Mouse (Mus musculus) right cerebral cortex, postnatal 10 days (tissue): Measurements from ENCODE around the gene Ctnna2.
A peak's percentile ranks its signal among the peaks of the same experiment; 100 is the strongest.

Experiments used
- DNase-seq, 2 experiments: peaks; one replicate each; pipeline ENCODE4 v3.0.0; 2021; ENCODE audit warnings: low spot score in 2 of 2

The Ctnna2 gene

DNA sequence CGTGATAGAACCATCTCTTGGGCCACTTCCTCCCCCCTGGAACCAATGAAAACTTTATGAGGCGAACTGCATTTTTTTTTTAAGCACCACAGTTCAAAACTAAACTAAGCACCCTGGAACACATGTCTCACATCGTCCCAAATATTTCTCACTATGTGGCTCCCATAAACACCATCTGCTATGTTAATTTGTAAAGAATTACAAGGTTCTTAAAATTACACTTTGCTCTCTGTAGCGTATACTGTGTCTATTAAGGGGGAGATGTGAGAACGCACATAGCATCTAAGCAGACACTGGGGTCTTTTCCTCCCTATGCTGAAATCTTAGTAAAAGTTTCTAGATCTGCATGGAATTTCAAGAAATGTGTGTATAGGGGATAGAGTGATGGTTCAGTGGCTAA, 822.5 kb downstream of the Ctnna2 start:
- DNase-seq = no peak

DNA sequence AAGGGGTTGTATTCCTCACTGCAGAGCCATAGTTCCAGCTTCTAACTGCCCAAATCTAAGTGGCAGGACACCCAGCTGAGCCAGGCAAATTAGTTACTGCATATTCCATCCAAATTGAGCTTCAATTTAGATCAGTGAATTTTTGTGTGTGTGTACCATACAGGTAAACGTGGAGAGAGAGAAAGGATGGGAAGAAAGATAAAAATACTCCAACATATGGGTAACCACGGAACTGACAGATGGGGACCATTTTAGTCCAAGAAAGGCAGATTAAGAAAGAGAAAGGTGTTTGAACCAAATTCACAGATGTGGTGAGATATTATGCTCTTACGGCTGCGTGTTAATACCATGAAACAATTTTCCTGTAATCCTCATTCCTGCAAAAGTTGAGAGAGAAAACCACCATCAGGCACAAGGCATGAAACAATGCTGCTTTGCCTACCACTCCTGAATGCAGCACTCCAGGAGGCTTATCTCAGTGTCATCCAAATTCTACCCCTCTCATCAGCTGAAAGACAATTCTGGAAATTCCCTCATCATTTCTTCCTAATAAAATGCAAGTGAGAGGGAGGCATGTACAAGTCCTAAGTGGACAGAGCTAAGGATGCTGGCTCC, 840.1 kb downstream of the Ctnna2 start:
- DNase-seq = no peak

DNA sequence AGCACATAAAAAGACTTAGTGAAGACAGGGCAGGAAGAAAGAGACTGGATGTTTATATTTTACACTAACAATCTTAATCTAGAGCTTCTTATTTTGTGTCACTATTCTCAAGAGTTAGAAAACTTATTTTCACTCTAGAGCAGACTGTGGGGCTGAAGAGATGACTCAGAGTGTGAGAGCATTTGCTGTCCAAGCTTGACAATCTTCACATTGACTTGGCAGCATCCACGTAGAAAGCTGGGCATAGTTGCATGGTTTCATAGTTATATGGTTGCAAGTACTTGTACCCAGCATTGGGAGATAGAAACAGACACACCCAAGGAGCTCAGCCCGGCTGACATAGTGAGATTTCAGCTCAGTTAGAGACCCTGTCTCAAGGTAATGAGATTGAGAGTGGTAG, 858.6 kb downstream of the Ctnna2 start:
- DNase-seq = peak in 1 of 2 experiments; percentile 33

DNA sequence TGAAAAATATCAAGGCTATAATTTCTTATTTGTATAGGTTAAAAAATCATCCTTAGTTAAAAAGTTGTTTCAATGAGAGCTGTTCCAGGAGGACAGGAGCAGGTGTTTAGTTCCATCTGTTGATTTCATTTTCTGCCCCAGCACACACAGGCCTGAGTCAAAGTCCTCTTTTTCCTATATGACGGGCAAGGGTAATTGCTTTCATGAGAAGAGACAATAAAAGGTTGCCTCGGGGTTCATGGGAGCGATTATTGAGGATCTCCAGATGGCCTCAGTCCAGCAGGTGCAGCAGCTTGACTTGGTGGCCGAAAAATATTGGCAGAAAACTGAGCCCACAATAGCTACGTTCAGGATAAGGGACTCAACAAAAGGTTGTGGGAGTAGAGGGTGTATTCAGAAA, 859.0 kb downstream of the Ctnna2 start:
- no peak for DNase-seq

DNA sequence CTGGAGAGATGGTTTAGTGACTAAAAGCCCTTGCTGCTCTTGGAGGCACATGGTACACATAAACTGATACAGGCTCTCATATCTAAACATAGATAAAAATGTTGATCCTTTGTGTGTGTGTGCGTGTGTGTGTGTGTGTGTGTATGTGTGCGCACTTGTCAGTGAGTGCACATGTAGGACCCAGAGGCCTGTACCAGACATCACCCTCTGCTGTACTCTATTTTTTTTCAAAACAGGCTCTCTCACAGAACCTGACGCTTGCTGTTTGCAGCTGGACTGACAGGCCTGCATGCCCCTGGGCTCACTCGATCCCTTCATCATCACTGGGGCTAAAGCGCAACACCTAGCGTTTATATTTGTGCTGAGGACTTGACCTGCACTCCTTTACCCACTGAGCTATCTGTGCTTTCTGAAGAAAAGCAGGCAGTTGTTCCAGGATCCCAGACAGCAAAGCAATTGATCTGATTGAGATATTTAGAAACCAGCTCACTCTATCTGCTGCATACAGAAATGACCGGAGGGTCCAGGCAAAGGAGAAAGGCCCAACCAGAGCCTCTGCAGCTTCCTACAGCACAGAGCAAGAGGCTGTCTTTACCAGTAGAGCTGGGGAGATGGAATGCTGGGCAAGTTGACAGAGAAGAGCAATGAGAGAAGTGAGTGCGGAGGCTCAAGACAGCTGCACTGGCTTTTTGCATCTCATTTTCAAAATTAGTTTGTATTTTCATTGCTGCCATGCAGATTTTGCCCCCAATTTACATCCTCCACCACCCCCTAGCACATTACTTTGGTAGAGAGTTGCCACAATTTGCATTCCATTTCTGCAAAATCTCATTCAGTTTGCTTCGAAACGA, 870.2 kb downstream of the Ctnna2 start:
- DNase-seq = peak; percentile 29 to 38

DNA sequence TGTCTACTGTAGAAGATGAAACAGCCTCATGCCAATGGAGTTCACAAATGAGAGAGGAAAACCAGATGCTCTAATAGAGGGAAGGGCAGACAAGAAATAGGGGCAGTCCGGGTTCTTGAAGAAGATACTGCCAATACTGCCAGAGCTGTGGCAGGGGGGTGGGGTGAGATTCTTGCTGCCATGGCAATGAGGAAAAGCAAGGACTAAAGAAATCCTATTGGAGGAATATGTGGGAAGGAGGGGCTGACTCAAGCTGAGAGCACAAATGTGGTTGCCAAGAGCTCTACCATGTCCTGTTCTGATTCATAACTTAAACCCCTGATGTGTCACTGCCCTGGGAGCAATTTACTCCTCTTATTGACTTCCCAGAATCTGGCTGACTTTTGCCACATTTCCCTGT, 878.5 kb downstream of the Ctnna2 start:
- peak in 1 of 2 experiments; percentile 27 for DNase-seq

DNA sequence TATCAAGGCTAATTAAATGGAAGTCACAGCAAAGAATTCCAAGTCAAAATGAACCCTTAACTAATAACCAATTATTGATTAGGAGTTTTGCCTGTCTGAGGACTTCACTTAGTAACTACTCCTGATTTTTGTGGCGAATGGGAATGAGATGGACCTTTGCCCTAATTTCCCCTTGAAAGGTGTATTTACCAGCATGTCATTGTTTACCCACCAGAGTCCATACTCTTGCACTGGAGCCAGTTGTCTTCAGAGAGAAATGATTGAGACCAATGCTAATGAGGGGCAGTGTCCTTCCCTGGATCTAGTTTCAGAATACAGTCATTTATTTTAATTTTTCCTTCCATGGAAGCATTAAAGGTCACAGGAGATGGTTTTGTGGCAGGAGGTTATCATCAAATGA, 881.0 kb downstream of the Ctnna2 start:
- no peak for DNase-seq

DNA sequence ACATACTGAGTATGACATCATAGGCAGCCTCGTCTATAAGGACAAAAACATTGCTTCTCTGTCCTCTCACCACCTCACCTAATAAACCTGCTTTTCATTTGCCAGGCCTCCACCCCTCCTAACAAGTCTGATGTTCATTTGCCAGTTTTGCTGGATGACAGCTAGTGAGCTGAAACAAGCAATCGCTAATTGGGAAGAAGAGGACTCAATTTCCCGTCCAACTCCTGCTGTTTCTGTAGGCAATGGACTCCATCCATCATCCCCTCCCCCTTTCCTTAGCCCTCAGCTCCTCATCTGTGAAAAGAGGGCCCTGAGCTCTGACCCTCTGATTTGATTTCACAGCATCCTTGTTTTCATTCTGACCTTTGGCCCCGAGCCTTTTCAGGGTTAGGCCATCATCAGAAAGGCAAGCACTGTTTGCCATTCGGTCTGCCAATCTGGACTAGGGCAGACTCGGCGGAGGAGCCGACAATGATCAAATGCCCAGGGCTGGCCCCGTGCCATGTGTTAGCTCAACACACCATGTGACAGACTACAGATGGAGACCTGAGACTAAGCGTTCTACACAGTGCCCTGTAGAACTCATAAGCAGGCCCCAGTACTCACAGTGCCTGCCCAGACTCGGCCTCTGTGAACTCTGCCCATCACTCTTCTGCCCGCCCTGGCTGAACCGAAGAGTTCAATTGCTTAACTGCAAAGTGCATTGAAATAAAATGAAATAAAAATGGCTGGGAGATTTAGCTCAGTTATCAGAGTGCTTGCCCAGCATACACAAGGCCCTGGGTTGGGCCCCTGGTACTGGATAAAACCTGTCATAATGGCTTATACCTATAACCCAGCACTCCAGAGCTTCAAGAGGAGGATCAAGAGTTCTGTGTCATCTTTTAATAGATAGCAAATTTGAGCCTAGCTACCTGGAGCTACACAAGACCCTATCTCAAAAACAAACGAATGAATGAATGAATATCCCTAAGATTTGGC, 903.8 kb downstream of the Ctnna2 start:
- peak; percentile 76 to 84 for DNase-seq

DNA sequence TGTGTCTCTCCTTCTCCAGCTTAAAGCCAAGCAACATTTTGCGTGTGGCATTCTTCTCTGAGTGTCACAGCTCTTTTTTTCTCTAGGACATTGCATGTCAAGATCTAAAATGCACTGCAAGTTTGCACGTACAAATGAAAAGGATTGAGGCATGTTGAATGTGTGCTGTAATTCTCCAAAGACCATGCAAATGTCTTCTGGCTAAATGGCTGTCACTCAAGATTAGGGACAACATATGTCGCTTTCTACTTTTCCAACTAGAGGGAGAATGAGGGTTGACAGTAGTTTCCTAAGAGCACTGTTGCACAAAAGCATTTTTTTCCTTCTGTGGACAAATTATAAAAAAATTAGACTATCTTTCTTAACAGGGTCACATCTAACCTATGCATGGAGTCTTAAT, 909.9 kb downstream of the Ctnna2 start:
- no peak for DNase-seq

DNA sequence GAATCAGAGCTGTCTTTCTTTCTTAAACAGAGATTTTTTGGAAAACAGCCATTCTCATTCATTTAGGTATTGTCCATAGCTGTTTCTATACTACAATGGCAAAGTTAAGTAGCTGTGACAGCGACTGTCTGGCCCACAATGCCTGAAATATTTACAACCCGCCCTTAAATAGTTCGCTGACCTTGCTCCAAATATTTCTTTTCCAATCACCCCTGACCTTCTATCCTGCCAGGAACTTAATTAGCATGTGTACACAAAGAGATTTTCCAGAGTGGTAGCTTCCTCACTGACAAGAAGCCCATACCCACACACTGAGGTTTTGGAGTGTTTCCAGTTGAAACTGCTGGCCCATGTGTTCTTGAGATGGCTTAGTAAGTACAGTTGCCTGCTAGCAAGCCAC, 928.8 kb downstream of the Ctnna2 start:
- peak in 1 of 2 experiments; percentile 22 for DNase-seq

DNA sequence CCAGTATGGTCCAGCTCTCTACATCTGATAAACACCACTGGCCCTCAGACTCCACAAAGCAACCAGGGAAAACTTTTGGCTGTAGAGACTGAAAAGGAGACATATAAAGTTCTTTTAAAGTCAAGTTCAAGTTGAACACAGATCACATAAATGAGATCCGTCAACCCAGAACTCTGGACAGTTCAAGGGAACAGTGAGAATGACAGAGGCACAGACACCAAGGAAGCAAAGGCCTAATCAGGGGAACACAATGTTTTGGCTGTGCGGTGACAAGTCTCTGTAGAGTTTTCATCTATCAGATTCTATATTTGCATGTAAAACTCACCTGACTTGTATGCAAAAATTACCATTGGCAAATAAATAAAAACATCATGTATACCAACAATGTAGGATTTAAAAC, 929.3 kb downstream of the Ctnna2 start:
- no peak for DNase-seq

DNA sequence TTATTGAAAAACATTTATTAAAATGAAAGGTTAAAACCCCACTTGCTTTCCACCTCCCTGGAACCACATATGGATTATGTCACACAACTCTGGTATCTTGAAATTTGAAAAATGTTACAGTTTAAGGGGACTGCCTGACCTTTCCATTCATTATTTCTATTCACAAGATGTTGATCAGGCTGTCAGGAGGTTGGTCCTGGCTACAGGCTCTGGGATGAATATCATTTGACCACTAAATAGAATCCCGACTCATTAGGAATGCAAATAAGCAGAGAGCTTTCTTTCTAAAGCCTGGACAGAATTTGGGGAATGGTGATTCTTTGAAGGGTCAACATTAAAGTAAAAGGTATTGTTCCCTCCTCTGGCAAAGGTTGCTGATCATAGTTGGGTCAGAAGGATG, 931.9 kb downstream of the Ctnna2 start:
- DNase-seq = no peak

DNA sequence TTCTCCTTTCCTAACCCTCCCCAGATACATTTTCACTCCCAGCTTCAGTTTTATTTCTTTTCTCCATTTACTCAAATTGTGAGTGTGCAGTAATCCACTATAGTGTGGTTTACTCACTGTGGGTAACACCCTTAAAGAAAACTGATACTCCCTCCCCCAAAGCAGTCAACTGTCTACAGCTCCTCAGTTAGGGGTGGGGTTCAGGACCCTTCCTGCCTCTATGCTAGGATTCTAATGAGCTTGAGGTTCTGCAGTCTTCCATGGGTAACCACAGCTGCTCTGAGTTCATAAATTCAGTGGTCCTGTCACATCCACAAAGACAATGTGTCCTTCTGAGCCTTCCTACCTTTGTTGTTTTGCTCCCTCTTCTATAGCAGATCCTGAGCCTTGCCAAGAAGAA, 954.4 kb downstream of the Ctnna2 start:
- DNase-seq = no peak

DNA sequence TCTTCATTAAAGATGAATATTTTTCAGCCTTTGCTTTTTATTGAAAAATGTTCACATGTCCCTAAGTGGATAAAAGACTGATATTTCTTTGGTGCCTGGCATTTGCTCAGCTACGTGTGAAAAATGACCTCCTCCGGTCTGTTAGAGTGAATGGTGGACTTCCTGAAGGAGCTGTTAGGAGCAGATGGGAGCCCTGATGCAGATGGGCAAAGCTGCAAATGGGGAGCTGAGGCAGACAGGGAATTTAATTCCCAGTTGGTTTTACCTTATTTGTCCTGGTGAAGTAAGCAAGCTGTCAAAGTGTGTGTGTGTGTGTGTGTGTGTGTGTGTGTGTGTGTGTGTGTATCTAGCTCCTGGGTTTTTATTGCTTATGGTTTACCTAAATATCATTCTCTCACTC, 966.3 kb downstream of the Ctnna2 start:
- DNase-seq = no peak

DNA sequence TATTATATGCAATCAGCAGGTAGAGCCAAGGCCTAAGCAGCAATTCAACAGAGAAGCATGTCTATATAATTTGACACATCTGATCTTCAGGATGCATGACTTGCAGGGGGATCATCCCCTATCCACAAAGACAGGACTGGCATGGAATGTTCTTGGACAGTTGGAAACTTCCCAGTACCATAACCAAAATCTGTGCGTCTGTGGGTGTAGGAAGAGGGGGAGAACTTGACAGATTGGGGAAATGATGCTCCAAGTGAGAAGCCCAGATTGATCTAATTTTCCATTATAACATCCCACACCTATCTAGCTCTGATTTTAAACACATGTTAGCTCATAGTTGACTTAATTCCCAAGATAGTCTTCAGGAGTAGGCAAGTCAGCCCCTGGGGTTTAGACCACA, 968.5 kb downstream of the Ctnna2 start:
- DNase-seq = no peak

DNA sequence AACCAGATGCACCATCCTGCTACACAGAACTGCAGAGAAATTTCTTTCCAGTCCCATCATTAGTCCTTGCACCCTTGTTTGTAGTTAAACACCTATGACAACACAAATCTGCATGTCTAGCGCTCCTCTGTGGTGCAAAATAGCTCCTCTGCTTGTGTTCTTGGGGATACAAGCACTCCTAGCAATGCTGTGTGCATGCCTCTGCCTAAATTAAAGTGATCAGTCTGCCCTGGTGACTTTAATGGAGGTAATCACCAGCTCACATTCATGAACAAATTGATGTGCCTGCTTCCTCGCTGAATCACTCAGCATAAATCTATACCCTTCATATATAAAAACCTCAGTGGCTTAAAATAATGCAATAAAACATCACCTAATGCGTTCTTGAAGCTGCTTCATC, 987.4 kb downstream of the Ctnna2 start:
- DNase-seq = no peak

DNA sequence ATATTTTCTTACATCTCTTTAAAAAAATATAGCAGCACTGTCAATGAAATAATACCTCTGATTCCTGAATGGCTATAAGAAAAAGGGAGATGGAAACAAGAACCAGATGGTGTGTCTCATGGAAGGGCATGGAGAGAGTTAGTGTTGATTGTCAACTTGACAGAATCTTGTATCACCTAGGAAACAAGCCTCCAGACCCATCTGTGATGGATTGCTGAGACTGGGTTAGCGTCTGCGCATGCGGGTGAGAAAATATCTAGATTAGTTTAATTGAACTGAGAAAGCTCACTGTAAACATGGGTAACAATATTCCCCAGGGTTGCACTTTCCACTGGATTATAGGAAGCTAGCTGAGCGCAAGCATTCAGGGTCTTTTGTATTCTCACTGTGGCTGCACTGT, 994.7 kb downstream of the Ctnna2 start:
- peak; percentile 53 to 73 for DNase-seq

DNA sequence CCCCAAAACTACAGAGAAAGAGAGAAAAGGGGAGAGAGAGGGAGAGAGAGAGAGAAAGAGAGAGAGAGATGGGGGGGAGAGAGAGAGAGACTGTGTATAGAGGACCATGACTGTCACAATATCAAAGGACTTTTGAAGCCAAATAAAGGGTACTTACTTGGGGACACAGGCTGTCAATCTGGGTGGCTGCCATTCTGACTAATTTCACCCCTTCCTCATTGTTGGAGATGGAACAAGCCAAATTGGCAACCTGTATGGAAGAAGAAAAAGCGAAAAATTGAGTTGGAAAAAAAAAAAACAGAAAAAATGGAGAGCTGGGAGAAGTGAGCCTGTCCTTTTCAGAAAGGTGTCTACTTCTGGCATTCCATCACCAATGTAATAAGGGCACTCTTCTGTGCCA, 997.8 kb downstream of the Ctnna2 start:
- no peak for DNase-seq

DNA sequence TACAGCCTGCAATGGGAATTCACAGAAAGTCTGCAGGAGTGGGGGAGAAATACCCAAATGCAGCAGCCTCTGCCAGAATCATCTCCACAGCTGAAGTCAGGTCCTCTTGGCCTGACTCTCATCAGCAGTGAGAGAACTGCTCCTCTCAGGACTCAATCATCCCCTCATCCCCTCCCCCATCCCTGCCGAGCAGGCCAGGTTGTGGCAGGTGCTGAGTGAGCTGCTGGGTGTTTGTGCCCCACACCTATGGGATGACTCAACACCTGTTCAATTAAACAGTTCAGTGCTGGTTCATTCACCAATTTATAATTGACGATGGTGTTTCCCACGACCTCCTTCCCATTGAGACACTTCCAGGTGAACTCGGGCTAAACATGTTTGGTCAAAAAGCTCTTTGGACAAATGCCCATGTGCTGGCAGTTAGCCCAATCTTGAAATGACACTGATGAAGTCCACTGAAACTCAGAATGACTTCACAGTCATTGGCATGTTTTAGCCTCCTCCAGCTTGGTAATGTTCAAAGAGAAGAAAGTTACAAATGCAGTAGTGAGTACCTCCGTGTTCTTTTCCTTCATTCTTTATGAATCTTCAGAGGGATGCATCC, 1000.1 kb downstream of the Ctnna2 start:
- no peak for DNase-seq

DNA sequence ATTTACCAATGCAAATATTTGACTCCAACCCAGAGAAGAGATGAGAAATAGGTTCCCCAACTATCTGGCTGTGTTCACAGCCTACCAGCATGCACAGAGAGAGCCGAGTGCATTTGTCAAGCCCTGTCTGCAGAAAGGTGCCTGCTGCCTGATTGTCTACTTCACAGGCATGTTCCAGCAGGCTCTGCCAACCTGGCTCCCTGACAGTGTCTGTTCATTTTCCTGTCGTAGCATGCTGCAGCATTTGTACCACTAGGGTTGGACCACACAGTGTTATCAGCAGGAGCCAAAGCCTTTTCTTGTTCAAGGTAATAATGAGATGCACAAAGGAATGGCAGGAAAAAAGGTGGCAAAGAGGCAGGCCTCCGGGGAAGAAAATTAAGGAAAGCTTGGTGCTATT, 1001.7 kb downstream of the Ctnna2 start:
- DNase-seq = peak; percentile 36 to 48

DNA sequence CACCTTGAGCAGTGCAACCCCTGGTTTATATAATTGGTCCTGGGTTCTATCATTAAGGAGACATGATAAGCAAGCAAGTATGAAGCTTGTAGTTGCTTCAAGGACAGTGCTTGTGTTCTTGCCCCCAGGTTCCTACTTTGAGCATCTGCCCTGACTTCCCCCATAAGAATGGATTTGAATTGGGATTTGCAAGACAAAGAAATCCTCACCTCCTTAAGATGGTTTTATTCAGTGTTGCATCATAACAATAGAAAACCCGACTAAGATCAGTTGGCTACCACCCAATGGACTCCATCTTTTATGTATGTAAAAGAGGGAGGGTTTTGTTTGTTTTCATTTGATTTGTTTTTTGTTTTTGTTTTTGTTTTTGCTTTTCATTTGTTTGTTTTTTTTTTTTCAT, 1005.2 kb downstream of the Ctnna2 start:
- DNase-seq = no peak

DNA sequence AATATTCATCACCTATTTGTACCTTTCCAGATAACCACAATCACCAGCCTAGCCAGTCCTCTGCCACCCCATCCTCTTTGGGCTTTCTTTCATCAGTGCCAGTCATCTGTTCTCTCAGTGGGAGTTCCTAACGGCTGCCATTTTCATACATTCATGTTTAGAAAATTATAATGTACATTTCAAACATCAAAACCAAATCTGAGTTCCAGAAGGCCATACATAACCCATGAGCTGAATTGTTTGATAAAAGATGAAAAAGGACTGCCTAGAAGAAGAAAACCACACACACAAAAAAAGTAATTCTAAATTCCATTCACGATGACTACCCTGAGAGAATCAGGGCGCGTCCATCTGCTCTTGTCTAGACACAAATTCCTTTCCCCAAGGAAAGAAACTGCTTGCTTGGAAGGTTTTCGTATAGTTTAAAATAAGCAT, 1014.5 kb downstream of the Ctnna2 start:
- peak; percentile 43 to 71 for DNase-seq
